Mouse (Mus musculus): ENCODE results near the gene Cdc27.

DNA sequence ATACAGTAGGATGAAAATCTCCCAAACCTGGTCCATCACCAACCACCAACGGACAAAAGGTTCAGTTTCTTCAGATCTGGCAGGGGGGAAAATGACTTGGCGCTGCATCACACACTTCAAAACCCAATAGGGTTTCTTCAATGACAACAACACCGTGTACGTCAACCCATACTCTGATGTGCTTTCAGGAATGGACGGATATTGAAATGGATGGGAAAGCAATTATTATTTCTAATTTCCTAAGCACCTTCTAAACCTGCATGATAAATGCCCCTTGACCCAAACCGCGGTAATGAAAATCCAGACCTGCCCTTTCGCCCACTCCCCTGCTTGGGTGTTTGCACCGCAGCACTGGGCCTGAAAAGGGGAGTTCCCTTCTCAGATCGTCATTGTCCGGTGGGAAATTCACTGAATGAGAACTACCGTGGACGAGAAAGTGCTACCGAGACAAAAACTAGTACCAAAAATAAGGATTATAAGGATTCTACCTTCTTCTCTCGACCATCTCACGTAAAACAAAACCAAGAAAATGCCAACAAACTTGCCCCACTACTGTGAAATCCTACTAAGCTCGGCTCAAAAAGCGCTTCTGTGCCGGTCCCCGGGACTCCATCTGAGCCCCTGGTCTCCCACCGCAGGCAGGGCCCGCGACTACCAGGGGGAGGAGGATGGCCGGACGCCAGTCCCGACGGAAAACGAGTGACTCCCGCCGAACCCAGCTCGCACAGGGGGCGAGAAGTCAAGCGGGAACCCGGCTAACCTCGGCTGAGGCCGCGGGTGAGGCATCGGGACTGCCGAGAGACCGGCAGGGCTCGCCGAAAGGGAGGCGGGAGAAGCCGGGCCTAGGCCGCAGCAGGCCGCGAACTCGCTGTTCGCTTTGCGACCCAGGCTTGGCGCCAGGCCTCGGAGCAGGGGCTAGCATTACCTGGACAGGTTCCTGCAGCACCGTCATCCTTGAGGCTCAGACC, 698 bp downstream of the Cdc27 start:
- TF ChIP-seq CTCF (IDR thresholded peaks at IDR 0.05; ENCODE audit: borderline replicate concordance, extremely low read depth, insufficient read depth, insufficient read length) = no peak
- TF ChIP-seq POLR2A (IDR thresholded peaks at IDR 0.05; ENCODE audit: borderline replicate concordance, extremely low read depth, insufficient read depth, insufficient read length, poor library complexity, severe bottlenecking) = no peak

Measured in brain, embryonic 14.5 days (tissue).